Mouse (Mus musculus) hindbrain, embryonic 14.5 days (tissue): ENCODE results near the gene Rad51b. TPM values are rescaled to one million over a fixed set of nuclear protein-coding genes. Genes with fewer than 3 reads are reported as not detected.

Experiments used
- ATAC-seq: fragments of 200-750 bp; cut with Nextera tagmentation; 2 replicates; pipeline ENCODE4 v1.8.0; 2017; ENCODE audit warnings: moderate number of reproducible peaks, mild to moderate bottlenecking, moderate TSS enrichment, moderate library complexity; ENCODE audit not compliant: low FRiP score
- DNase-seq: peaks from one replicate; pipeline ENCODE4 v3.0.0-alpha.2; 2015; ENCODE audit warnings: low spot score
- H3K27ac ChIP-seq: fragments of 300-500 bp; sonication (generic); 2 replicates; pipeline ENCODE4 v1.5.1; 2014; ENCODE audit warnings: mild to moderate bottlenecking, moderate library complexity
- H3K27me3 ChIP-seq: fragments of 300-500 bp; sonication (generic); 2 replicates; pipeline ENCODE4 v1.6.1; 2014; ENCODE audit warnings: mild to moderate bottlenecking, low read length, mixed read lengths; ENCODE audit not compliant: control insufficient read depth, insufficient read depth
- H3K36me3 ChIP-seq: fragments of 300-500 bp; sonication (generic); replicated peaks from 2 replicates; pipeline ENCODE4 v1.6.1; 2014; ENCODE audit not compliant: control insufficient read depth, insufficient read depth
- H3K4me1 ChIP-seq: fragments of 300-500 bp; sonication (generic); replicated peaks from 2 replicates; pipeline ENCODE4 v1.6.1; 2014; ENCODE audit warnings: antibody characterized with exemption, low read length, mixed read lengths; ENCODE audit not compliant: control insufficient read depth, insufficient read depth
- H3K4me2 ChIP-seq: fragments of 300-500 bp; sonication (generic); replicated peaks from 2 replicates; pipeline ENCODE4 v1.6.1; 2014; ENCODE audit warnings: mild to moderate bottlenecking, moderate library complexity
- H3K4me3 ChIP-seq: fragments of 300-500 bp; sonication (generic); replicated peaks from 2 replicates; pipeline ENCODE4 v1.5.1; 2014; ENCODE audit warnings: mild to moderate bottlenecking, low read length
- H3K9ac ChIP-seq: fragments of 300-500 bp; sonication (generic); 2 replicates; pipeline ENCODE4 v1.6.1; 2014
- H3K9me3 ChIP-seq: fragments of 300-500 bp; sonication (generic); 2 replicates; pipeline ENCODE4 v1.6.1; 2016; ENCODE audit warnings: low read length; ENCODE audit not compliant: control insufficient read depth
- WGBS: fragments of 180-500 bp; shearing (Covaris S2); extraction: QIAGEN DNeasy Blood & Tissue Kit; methylation state at CpG from one replicate; pipeline ENCODE4 v1.1.7; 2014; 5-methylcytosine and 5-hydroxymethylcytosine counted together
- polyA plus RNA-seq: library from polyadenylated mRNA; unstranded; fragments of >200 nt; fragmentation: Nextera tagmentation; extraction: Ambion mirVana; gene quantifications from 2 replicates; pipeline ENCODE4 v1.2.1, GENCODE M21; 2014

The Rad51b gene
- polyA plus RNA-seq, 1 experiment from 2014 or later, result 1.5 TPM

- no peak for DNase-seq
Observed at GRCm38 (mm10) chr12:79658861-79659260, 361.8 kb downstream of the Rad51b start.

GRCm38 (mm10) chr12:79661270-79661669 is 364.2 kb downstream of the Rad51b start:
- no peak overlapping the region for H3K4me3 ChIP-seq
- no peak overlapping the region for H3K27ac ChIP-seq
- 0 out of 2 replicates have a peak, but pooled peaks cover 8% of the 10 kb centered on the region for H3K4me1 ChIP-seq
- no peaks in the 10 kb centered on the region for H3K27me3 ChIP-seq
- DNase-seq (no peak), ATAC-seq (no peak)
- no peak overlapping the region for H3K9ac ChIP-seq
- WGBS, result 18% methylated on average over 2 of the region's 2 CpGs
- no peaks in the 10 kb centered on the region for H3K36me3 ChIP-seq
- H3K4me2 ChIP-seq, result no peak overlapping the region
- no peaks in the 10 kb centered on the region for H3K9me3 ChIP-seq

More at GRCm38 (mm10) chr12:79658861-79659260, 361.8 kb downstream of the Rad51b start:
- Histone ChIP-seq H3K9ac (no peak overlapping the region), H3K36me3 (no peaks in the 10 kb centered on the region), H3K4me1 (0 out of 2 replicates have a peak, but pooled peaks cover 8% of the 10 kb centered on the region), H3K27me3 (no peaks in the 10 kb centered on the region), H3K4me2 (no peak overlapping the region), H3K4me3 (no peak overlapping the region), H3K9me3 (no peaks in the 10 kb centered on the region), H3K27ac (no peak overlapping the region)
- ATAC-seq, result no peak
- 88% methylated on average over 3 of the region's 3 CpGs for WGBS

GRCm38 (mm10) chr12:79663131-79663892 is 366.2 kb downstream of the Rad51b start:
- no peaks in the 10 kb centered on the region for H3K27me3 ChIP-seq
- no peak for ATAC-seq
- no peak overlapping the region for H3K9ac ChIP-seq
- DNase-seq, result no peak
- H3K9me3 ChIP-seq, result no peaks in the 10 kb centered on the region
- no peak overlapping the region for H3K4me3 ChIP-seq
- H3K4me2 ChIP-seq, result no peak overlapping the region
- WGBS, result 78% methylated on average over 10 of the region's 10 CpGs
- H3K27ac ChIP-seq, result no peak overlapping the region
- no peaks in the 10 kb centered on the region for H3K36me3 ChIP-seq
- H3K4me1 ChIP-seq, result 0 out of 2 replicates have a peak, but pooled peaks cover 8% of the 10 kb centered on the region

- Histone ChIP-seq H3K27me3 (no peaks in the 10 kb centered on the region), H3K9ac (no peak overlapping the region), H3K4me1 (0 out of 2 replicates have a peak, but pooled peaks cover 8% of the 10 kb centered on the region), H3K36me3 (no peaks in the 10 kb centered on the region), H3K4me2 (no peak overlapping the region), H3K27ac (no peak overlapping the region), H3K9me3 (no peaks in the 10 kb centered on the region), H3K4me3 (no peak overlapping the region)
- WGBS, result 73% methylated on average over 7 of the region's 7 CpGs
- no peak for ATAC-seq
- DNase-seq, result no peak
Observed at GRCm38 (mm10) chr12:79663893-79664574, 367.0 kb downstream of the Rad51b start.

- 80% methylated on average over 11 of the region's 11 CpGs for WGBS
- DNase-seq, result no peak
Observed at GRCm38 (mm10) chr12:79674846-79675439, 377.9 kb downstream of the Rad51b start.

GRCm38 (mm10) chr12:79675440-79676176 is 378.5 kb downstream of the Rad51b start:
- WGBS, result 84% methylated on average over 13 of the region's 13 CpGs
- ATAC-seq (no peak), DNase-seq (no peak)

More at GRCm38 (mm10) chr12:79674846-79675439, 377.9 kb downstream of the Rad51b start:
- Histone ChIP-seq H3K27ac (0 out of 2 replicates have a peak overlapping the region, but pooled peaks have one; percentile 20), H3K4me1 (0 out of 2 replicates have a peak, but pooled peaks cover 5% of the 10 kb centered on the region), H3K4me3 (no peak overlapping the region), H3K9me3 (no peaks in the 10 kb centered on the region), H3K36me3 (no peaks in the 10 kb centered on the region), H3K9ac (no peak overlapping the region), H3K4me2 (no peak overlapping the region), H3K27me3 (no peaks in the 10 kb centered on the region)
- ATAC-seq, result no peak

GRCm38 (mm10) chr12:79676251-79676650 is 379.2 kb downstream of the Rad51b start:
- ATAC-seq, result no peak
- H3K27ac ChIP-seq, result no peak overlapping the region
- H3K4me1 ChIP-seq, result 0 out of 2 replicates have a peak, but pooled peaks cover 12% of the 10 kb centered on the region
- H3K36me3 ChIP-seq, result no peaks in the 10 kb centered on the region
- no peaks in the 10 kb centered on the region for H3K27me3 ChIP-seq
- no peak overlapping the region for H3K4me2 ChIP-seq
- H3K4me3 ChIP-seq, result no peak overlapping the region
- H3K9ac ChIP-seq, result no peak overlapping the region
- 90% methylated on average over 6 of the region's 6 CpGs for WGBS
- DNase-seq, result no peak
- H3K9me3 ChIP-seq, result no peaks in the 10 kb centered on the region

More at GRCm38 (mm10) chr12:79675440-79676176, 378.5 kb downstream of the Rad51b start:
- H3K27me3 ChIP-seq, result no peaks in the 10 kb centered on the region
- H3K4me2 ChIP-seq, result no peak overlapping the region
- H3K27ac ChIP-seq, result 0 out of 2 replicates have a peak overlapping the region, but pooled peaks have one; percentile 20
- H3K4me1 ChIP-seq, result 0 out of 2 replicates have a peak, but pooled peaks cover 11% of the 10 kb centered on the region
- H3K9ac ChIP-seq, result no peak overlapping the region
- H3K9me3 ChIP-seq, result no peaks in the 10 kb centered on the region
- H3K4me3 ChIP-seq, result no peak overlapping the region
- no peaks in the 10 kb centered on the region for H3K36me3 ChIP-seq

- DNase-seq, result no peak
- no peak overlapping the region for H3K27ac ChIP-seq
- H3K4me3 ChIP-seq, result no peak overlapping the region
- ATAC-seq, result no peak
- H3K36me3 ChIP-seq, result no peaks in the 10 kb centered on the region
- no peak overlapping the region for H3K4me2 ChIP-seq
- 87% methylated on average over 5 of the region's 5 CpGs for WGBS
- 0 out of 2 replicates have a peak, but pooled peaks cover 12% of the 10 kb centered on the region for H3K4me1 ChIP-seq
- no peak overlapping the region for H3K9ac ChIP-seq
- H3K9me3 ChIP-seq, result no peaks in the 10 kb centered on the region
- no peaks in the 10 kb centered on the region for H3K27me3 ChIP-seq
Observed at GRCm38 (mm10) chr12:79676896-79677295, 379.8 kb downstream of the Rad51b start.
